Mouse (Mus musculus): ENCODE measurements around the gene Ccnk. TPM values are rescaled to one million over a fixed set of nuclear protein-coding genes. Genes with fewer than 3 reads are reported as not detected.

Ccnk gene
- 10 to 100 TPM; 39.8 to 41.1 TPM for total RNA-seq (2023)

DNA sequence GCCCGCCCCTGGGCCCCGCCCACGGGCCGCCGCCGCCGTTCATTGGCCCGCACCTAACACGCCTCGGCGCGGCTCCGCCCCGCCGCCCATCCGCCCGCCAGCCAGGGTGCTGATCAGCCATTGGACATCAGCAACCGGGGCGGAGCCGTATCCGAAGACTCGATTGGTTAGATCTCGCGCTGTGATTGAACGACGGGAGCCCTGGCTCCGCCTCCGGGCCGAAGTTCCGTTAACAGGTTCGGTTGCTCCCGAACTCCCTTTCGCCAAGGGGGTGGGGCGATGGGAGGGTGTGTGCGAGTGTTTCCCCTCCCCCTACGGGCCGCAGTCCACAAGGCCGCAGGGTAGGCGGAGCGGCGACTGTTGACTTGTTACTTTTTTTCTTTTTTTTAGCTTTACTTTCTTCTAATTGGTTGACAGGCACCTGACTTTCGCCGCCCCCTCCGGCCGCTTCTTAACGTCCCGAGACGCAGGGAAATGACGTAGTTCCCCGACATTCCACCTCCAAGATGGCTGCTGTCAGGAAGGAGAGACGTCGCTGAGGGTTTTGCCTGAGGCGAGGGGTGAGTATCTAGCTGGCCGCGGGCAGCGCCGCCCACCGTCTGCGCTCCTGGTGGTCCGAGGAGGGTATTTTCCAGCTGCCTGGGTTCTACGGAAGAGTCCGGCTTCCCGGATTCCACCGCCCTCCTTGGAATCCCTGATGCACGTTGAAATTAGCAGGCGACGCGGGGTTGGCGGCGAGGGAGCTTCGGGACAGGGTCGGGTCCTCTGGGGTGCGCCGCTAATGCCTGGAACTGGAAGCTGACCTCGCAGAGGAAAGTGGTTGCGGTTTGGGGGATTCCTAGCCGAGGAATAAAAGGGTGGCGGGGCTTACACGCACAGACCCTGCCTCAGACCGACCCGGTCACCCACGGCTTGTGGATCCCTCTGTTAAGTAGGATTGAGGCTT, at the start of gene Ccnk:
Gene Ccnk, plus strand, starts transcription at position 259 of the 946 bp plus-strand sequence.

DNA sequence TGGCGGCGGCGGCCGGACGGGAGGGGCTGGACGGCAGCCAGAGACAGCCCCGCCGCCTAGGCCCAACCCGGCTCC, 296 bp upstream of the Ccnk start, which contains the start of gene Setd3:
Gene Setd3, minus strand, starts transcription at position 69 of the 75 bp plus-strand sequence.

Other genes starting within 250 kb of the Ccnk start
- gene Bcl11b, start 176.0 kb upstream of the Ccnk start, total RNA-seq (2023): under 1 TPM in 1 of 2 experiments, not detected in 1; 0.18 TPM
- 10 to 100 TPM; 50.8 to 58.7 TPM for gene Setd3, start 265 bp upstream of the Ccnk start, total RNA-seq (2023)
- gene Ccdc85c, start 95.8 kb downstream of the Ccnk start, total RNA-seq (2023): under 1 TPM; 0.24 to 0.33 TPM
- gene Hhipl1, start 126.7 kb downstream of the Ccnk start, total RNA-seq (2023): not detected
- gene Cyp46a1, start 154.8 kb downstream of the Ccnk start, total RNA-seq (2023): not detected
- under 1 TPM; 0.86 to 0.90 TPM for gene Eml1, start 191.4 kb downstream of the Ccnk start, total RNA-seq (2023)